Mouse (Mus musculus) midbrain, postnatal 0 days (tissue): ENCODE data around the gene Gfy. TPM values are rescaled to one million over a fixed set of nuclear protein-coding genes. Genes with fewer than 3 reads are reported as not detected.
A peak's percentile ranks its signal among the peaks of the same experiment; 100 is the strongest.

Source experiments
- ATAC-seq: fragments of 200-750 bp; cut with Nextera tagmentation; 2 replicates; pipeline ENCODE4 v1.8.0; 2017; ENCODE audit warnings: moderate number of reproducible peaks, mild to moderate bottlenecking, moderate TSS enrichment, moderate library complexity; ENCODE audit not compliant: low FRiP score
- DNase-seq: peaks from one replicate; pipeline ENCODE4 v3.0.0-alpha.2; 2015; ENCODE audit warnings: low spot score
- H3K27ac ChIP-seq: fragments of 300-500 bp; sonication (generic); 2 replicates; pipeline ENCODE4 v1.5.1; 2014; ENCODE audit warnings: low read depth, mild to moderate bottlenecking, low read length, mixed read lengths
- H3K27me3 ChIP-seq: fragments of 300-500 bp; sonication (generic); 2 replicates; pipeline ENCODE4 v1.6.1; 2014; ENCODE audit warnings: low read length, control low read depth, mixed read lengths; ENCODE audit not compliant: insufficient read depth
- H3K36me3 ChIP-seq: fragments of 300-500 bp; sonication (generic); 2 replicates; pipeline ENCODE4 v1.6.1; 2014; ENCODE audit warnings: low read length, control low read depth, mixed read lengths; ENCODE audit not compliant: insufficient read depth
- H3K4me1 ChIP-seq: fragments of 300-500 bp; sonication (generic); 2 replicates; pipeline ENCODE4 v1.6.1; 2014; ENCODE audit warnings: mild to moderate bottlenecking, control low read depth, antibody characterized with exemption, low read length, mixed read lengths; ENCODE audit not compliant: insufficient read depth
- H3K4me2 ChIP-seq: fragments of 300-500 bp; sonication (generic); 2 replicates; pipeline ENCODE4 v1.6.1; 2014; ENCODE audit warnings: low read depth, mild to moderate bottlenecking, low read length, mixed read lengths; ENCODE audit not compliant: poor library complexity, severe bottlenecking
- H3K4me3 ChIP-seq: fragments of 300-500 bp; sonication (generic); 2 replicates; pipeline ENCODE4 v1.5.1; 2014; ENCODE audit warnings: low read depth, mild to moderate bottlenecking, low read length, moderate library complexity
- H3K9ac ChIP-seq: fragments of 300-500 bp; sonication (generic); replicated peaks from 2 replicates; pipeline ENCODE4 v1.6.1; 2014; ENCODE audit warnings: mild to moderate bottlenecking, low read length, moderate library complexity, mixed read lengths; ENCODE audit not compliant: poor library complexity, severe bottlenecking
- H3K9me3 ChIP-seq: fragments of 300-500 bp; sonication (generic); 2 replicates; pipeline ENCODE4 v1.6.1; 2016; ENCODE audit warnings: low read length, control low read depth
- CTCF ChIP-seq: IDR thresholded peaks from 2 replicates; pipeline ENCODE4 v1.5.1; 2016; ENCODE audit warnings: antibody characterized with exemption, mild to moderate bottlenecking
- WGBS: fragments of 180-500 bp; shearing (Covaris S2); extraction: QIAGEN DNeasy Blood & Tissue Kit; methylation state at CpG from one replicate; pipeline ENCODE4 v1.1.7; 2014; 5-methylcytosine and 5-hydroxymethylcytosine counted together
- polyA plus RNA-seq: library from polyadenylated mRNA; unstranded; fragments of >200 nt; fragmentation: Nextera tagmentation; extraction: Ambion mirVana; gene quantifications from 2 replicates; pipeline ENCODE4 v1.2.1, GENCODE M21; 2015
- total RNA-seq: library from RNA; depleted of rRNA; stranded (reverse); fragments of >200 nt; gene quantifications from 2 replicates; pipeline ENCODE4 v1.2.3, GENCODE M21; 2014

The Gfy gene
- total and polyA plus RNA-seq, 2 experiments from 2014 or later, result 0.51 TPM; not detected in 1

GRCm38 (mm10) chr7:45135370-45135769 lies 44.0 kb downstream of the Gfy start:
- no peak overlapping the region for H3K4me3 ChIP-seq

GRCm38 (mm10) chr7:45134544-45135026 lies 44.8 kb downstream of the Gfy start:
- 9% methylated on average over 11 of the region's 12 CpGs for WGBS
- DNase-seq (no peak), ATAC-seq (no peak)
- Histone ChIP-seq H3K4me3 (no peak overlapping the region), H3K4me2 (no peak overlapping the region), H3K27ac (no peak overlapping the region), H3K9me3 (no peaks in the 10 kb centered on the region), H3K27me3 (no peaks in the 10 kb centered on the region), H3K9ac (no peak overlapping the region), H3K4me1 (0 out of 2 replicates have a peak, but pooled peaks cover 3% of the 10 kb centered on the region), H3K36me3 (no peaks in the 10 kb centered on the region)
- no peak for TF ChIP-seq CTCF

More at GRCm38 (mm10) chr7:45135370-45135769, 44.0 kb downstream of the Gfy start:
- no peaks in the 10 kb centered on the region for H3K9me3 ChIP-seq
- H3K9ac ChIP-seq, result no peak overlapping the region
- H3K36me3 ChIP-seq, result no peaks in the 10 kb centered on the region
- DNase-seq (no peak), ATAC-seq (no peak)
- 77% methylated on average over 3 of the region's 3 CpGs for WGBS
- no peak for TF ChIP-seq CTCF
- H3K4me1 ChIP-seq, result no peaks in the 10 kb centered on the region
- no peaks in the 10 kb centered on the region for H3K27me3 ChIP-seq
- H3K27ac ChIP-seq, result no peak overlapping the region
- H3K4me2 ChIP-seq, result peak overlapping the region; percentile 58

- H3K9me3 ChIP-seq, result no peaks in the 10 kb centered on the region
- no peaks in the 10 kb centered on the region for H3K27me3 ChIP-seq
- H3K4me2 ChIP-seq, result no peak overlapping the region
- ATAC-seq (no peak), DNase-seq (no peak)
- H3K4me3 ChIP-seq, result no peak overlapping the region
- WGBS, result 78% methylated on average over 8 of the region's 8 CpGs
- no peaks in the 10 kb centered on the region for H3K36me3 ChIP-seq
- H3K27ac ChIP-seq, result no peak overlapping the region
- TF ChIP-seq CTCF, result peak; percentile 12; the same call in 1 of the 2 replicates
- no peak overlapping the region for H3K9ac ChIP-seq
- H3K4me1 ChIP-seq, result 0 out of 2 replicates have a peak, but pooled peaks cover 3% of the 10 kb centered on the region
These were observed 45.8 kb downstream of the Gfy start for GRCm38 (mm10) chr7:45133446-45134159.

GRCm38 (mm10) chr7:45131850-45132249 lies 47.5 kb downstream of the Gfy start:
- ATAC-seq (no peak), DNase-seq (no peak)
- Histone ChIP-seq H3K9me3 (no peaks in the 10 kb centered on the region), H3K9ac (no peak overlapping the region), H3K27me3 (no peaks in the 10 kb centered on the region), H3K4me3 (no peak overlapping the region), H3K4me2 (no peak overlapping the region), H3K4me1 (peaks cover 6% of the 10 kb centered on the region; the same call in 1 of the 2 replicates), H3K27ac (no peak overlapping the region), H3K36me3 (peaks cover under 1% of the 10 kb centered on the region)
- no peak for TF ChIP-seq CTCF
- 80% methylated on average over 11 of the region's 11 CpGs for WGBS

GRCm38 (mm10) chr7:45129776-45130512 lies 49.4 kb downstream of the Gfy start:
- peaks cover 16% of the 10 kb centered on the region for H3K36me3 ChIP-seq
- no peaks in the 10 kb centered on the region for H3K27me3 ChIP-seq
- TF ChIP-seq CTCF, result no peak
- 63% methylated on average over 15 of the region's 15 CpGs for WGBS
- H3K27ac ChIP-seq, result 0 out of 2 replicates have a peak overlapping the region, but pooled peaks have one; percentile 92
- H3K4me2 ChIP-seq, result peak overlapping the region; percentile 58
- H3K9ac ChIP-seq, result peak overlapping the region; percentile 71; the same call in 1 of the 2 replicates
- H3K4me3 ChIP-seq, result no peak overlapping the region
- no peak for ATAC-seq
- no peaks in the 10 kb centered on the region for H3K9me3 ChIP-seq
- no peak for DNase-seq
- peaks cover 6% of the 10 kb centered on the region; the same call in 1 of the 2 replicates for H3K4me1 ChIP-seq

GRCm38 (mm10) chr7:45129318-45129717 lies 50.1 kb downstream of the Gfy start:
- peak overlapping the region; percentile 92 for H3K27ac ChIP-seq
- no peak for TF ChIP-seq CTCF
- ATAC-seq (no peak), DNase-seq (no peak)
- peak overlapping the region; percentile 58 for H3K4me2 ChIP-seq
- under 1% methylated on average over 17 of the region's 17 CpGs for WGBS
- H3K9me3 ChIP-seq, result no peaks in the 10 kb centered on the region
- H3K27me3 ChIP-seq, result no peaks in the 10 kb centered on the region
- peaks cover 6% of the 10 kb centered on the region; the same call in 1 of the 2 replicates for H3K4me1 ChIP-seq
- peak overlapping the region; percentile 71 for H3K9ac ChIP-seq
- H3K36me3 ChIP-seq, result peaks cover 16% of the 10 kb centered on the region
- H3K4me3 ChIP-seq, result peak overlapping the region; percentile 90
